In the genomic region with DNA sequence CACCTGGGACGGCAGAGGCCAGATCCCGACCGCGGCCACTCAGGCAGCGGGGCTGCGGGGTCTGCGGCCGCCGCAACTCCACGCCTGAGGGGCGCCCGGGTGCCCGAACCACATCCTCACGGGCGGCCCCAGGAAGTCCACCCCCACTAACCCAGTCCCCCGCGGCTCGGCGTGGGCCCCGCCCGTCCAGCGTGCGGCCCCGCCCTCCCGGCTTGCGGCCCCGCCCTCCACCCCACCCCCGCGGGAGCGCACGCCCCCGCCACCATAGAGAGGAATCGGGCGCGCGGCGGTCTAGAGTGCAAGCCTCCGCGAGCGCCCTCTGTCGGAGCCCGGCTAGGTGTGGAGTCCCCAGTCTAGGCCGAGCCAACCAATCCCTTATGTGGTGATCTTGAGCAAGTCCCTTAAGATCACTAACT, we compare ENCODE assay signal across 7 mouse cellular contexts. TPM values are rescaled to one million over a fixed set of nuclear protein-coding genes. Genes with fewer than 3 reads are reported as not detected.
DNase-seq lines count a peak whose midpoint lies in the region; ATAC-seq and TF ChIP-seq lines count a peak whose summit lies in the region.

A gene (minus strand): TSS at position 180 of the 416 bp plus-strand sequence.

- peak within 1 kb of the TSS; percentile 77 for H3K9ac ChIP-seq in embryonic facial prominence, embryonic 12.5 days
- peak within 1 kb of the TSS; percentile 69 for H3K9ac ChIP-seq in limb, embryonic 12.5 days (replicated peaks)
- H3K9ac ChIP-seq in midbrain, embryonic 15.5 days, result peak within 1 kb of the TSS; percentile 77

- peak; percentile 93 for ATAC-seq in embryonic facial prominence, embryonic 12.5 days (ENCODE audit: insufficient number of reproducible peaks, insufficient read depth, low FRiP score, low TSS enrichment)
- ATAC-seq in limb, embryonic 12.5 days (ENCODE audit: insufficient number of reproducible peaks, insufficient read depth, low FRiP score, low TSS enrichment, low read depth), result peak; percentile 93
- peak; percentile 97 for ATAC-seq in midbrain, embryonic 15.5 days (replicated peaks)

- peak within 1 kb of the TSS; percentile 83 for H3K4me3 ChIP-seq in embryonic facial prominence, embryonic 12.5 days
- peak within 1 kb of the TSS; percentile 83 for H3K4me3 ChIP-seq in kidney, adult 2 months (ENCODE audit: insufficient read depth, low read depth, low read length)
- H3K4me3 ChIP-seq in limb, embryonic 12.5 days (replicated peaks), result peak within 1 kb of the TSS; percentile 83
- peak within 1 kb of the TSS; percentile 86 for H3K4me3 ChIP-seq in midbrain, embryonic 15.5 days
- peak within 1 kb of the TSS; percentile 76 for H3K4me3 ChIP-seq in spleen, adult 2 months (ENCODE audit: extremely low read depth, insufficient read depth, insufficient read length)

- H3K36me3 ChIP-seq in embryonic facial prominence, embryonic 12.5 days, result no peaks in the 10 kb centered on the region
- H3K36me3 ChIP-seq in kidney, adult 2 months (ENCODE audit: control insufficient read depth, insufficient read depth, low read length), result no peaks in the 10 kb centered on the region
- no peaks in the 10 kb centered on the region for H3K36me3 ChIP-seq in limb, embryonic 12.5 days
- H3K36me3 ChIP-seq in midbrain, embryonic 15.5 days (replicated peaks), result no peaks in the 10 kb centered on the region
- no peaks in the 10 kb centered on the region for H3K36me3 ChIP-seq in spleen, adult 2 months (ENCODE audit: control insufficient read depth, insufficient read depth, low read length)

- peak; percentile 77 for TF ChIP-seq CTCF in kidney, adult 2 months (conservative IDR thresholded peaks at IDR 0.05; ENCODE audit: insufficient read depth, insufficient read length, low read depth, low read length)
- TF ChIP-seq CTCF in spleen, adult 2 months (IDR thresholded peaks at IDR 0.05; ENCODE audit: extremely low read depth, insufficient read depth, insufficient read length, insufficient replicate concordance), result peak; percentile 92

- peak; percentile 98 for DNase-seq in adrenal gland, postnatal 25 days
- peak; percentile 93 to 96 for DNase-seq in heart, adult 18-20 months
- DNase-seq in kidney, adult 2 months, result peak; percentile 96
- peak; percentile 83 to 92 for DNase-seq in spleen, adult 2 months (ENCODE audit: low read depth in 1 of 2, low spot score in 2 of 2)

- TF ChIP-seq POLR2A in kidney, adult 2 months (IDR thresholded peaks at IDR 0.05; ENCODE audit: low read depth, low read length), result no peak
- no peak for TF ChIP-seq POLR2A in spleen, adult 2 months (IDR thresholded peaks at IDR 0.05; ENCODE audit: low read depth, low read length)

- no peaks in the 10 kb centered on the region for H3K9me3 ChIP-seq in embryonic facial prominence, embryonic 12.5 days
- H3K9me3 ChIP-seq in limb, embryonic 12.5 days, result no peaks in the 10 kb centered on the region
- H3K9me3 ChIP-seq in midbrain, embryonic 15.5 days, result no peaks in the 10 kb centered on the region

- no peaks in the 10 kb centered on the region for H3K27me3 ChIP-seq in embryonic facial prominence, embryonic 12.5 days
- no peaks in the 10 kb centered on the region for H3K27me3 ChIP-seq in kidney, adult 2 months (replicated peaks; ENCODE audit: control insufficient read depth, insufficient read depth, low read length)
- H3K27me3 ChIP-seq in limb, embryonic 12.5 days, result no peaks in the 10 kb centered on the region
- no peaks in the 10 kb centered on the region for H3K27me3 ChIP-seq in midbrain, embryonic 15.5 days (replicated peaks)
- H3K27me3 ChIP-seq in spleen, adult 2 months (ENCODE audit: control insufficient read depth, insufficient read depth, low read length), result no peaks in the 10 kb centered on the region

- peak within 1 kb of the TSS; percentile 67 for H3K27ac ChIP-seq in embryonic facial prominence, embryonic 12.5 days
- H3K27ac ChIP-seq in kidney, adult 2 months (ENCODE audit: insufficient read depth, low read depth, low read length), result peak within 1 kb of the TSS; percentile 90
- peak within 1 kb of the TSS; percentile 17; the same call in 1 of the 2 replicates for H3K27ac ChIP-seq in limb, embryonic 12.5 days
- H3K27ac ChIP-seq in midbrain, embryonic 15.5 days, result 0 out of 2 replicates have a peak within 1 kb of the TSS, but pooled peaks have one; percentile 29
- peak within 1 kb of the TSS; percentile 74 for H3K27ac ChIP-seq in spleen, adult 2 months (ENCODE audit: insufficient read depth, low read length)

- H3K4me1 ChIP-seq in embryonic facial prominence, embryonic 12.5 days, result no peaks in the 10 kb centered on the region
- peaks cover 6% of the 10 kb centered on the region; the same call in 1 of the 2 replicates for H3K4me1 ChIP-seq in kidney, adult 2 months (ENCODE audit: control insufficient read depth, insufficient read depth, low read length)
- H3K4me1 ChIP-seq in limb, embryonic 12.5 days (replicated peaks), result 0 out of 2 replicates have a peak, but pooled peaks cover 8% of the 10 kb centered on the region
- H3K4me1 ChIP-seq in midbrain, embryonic 15.5 days, result peaks cover 8% of the 10 kb centered on the region; the same call in 1 of the 2 replicates
- peaks cover 5% of the 10 kb centered on the region for H3K4me1 ChIP-seq in spleen, adult 2 months (ENCODE audit: control insufficient read depth, insufficient read depth, insufficient read length)

- 1% methylated on average over 32 of the region's 43 CpGs for WGBS in embryonic facial prominence, embryonic 12.5 days
- WGBS in kidney, adult 2 months, result under 1% methylated on average over 43 of the region's 43 CpGs
- WGBS in limb, embryonic 12.5 days, result under 1% methylated on average over 31 of the region's 43 CpGs
- under 1% methylated on average over 40 of the region's 43 CpGs for WGBS in midbrain, embryonic 15.5 days
- WGBS in spleen, adult 2 months, result under 1% methylated on average over 42 of the region's 43 CpGs

- peak within 1 kb of the TSS; percentile 86 for H3K4me2 ChIP-seq in embryonic facial prominence, embryonic 12.5 days (replicated peaks)
- peak within 1 kb of the TSS; percentile 70 for H3K4me2 ChIP-seq in limb, embryonic 12.5 days
- H3K4me2 ChIP-seq in midbrain, embryonic 15.5 days, result peak within 1 kb of the TSS; percentile 89

RNA-seq across cellular contexts. Expression of the gene that starts here (rescaled TPM):
- 5.9 and 9.4 TPM in 2 replicates for total RNA-seq in adrenal gland, postnatal 25 days (2021)
- 12.7 and 12.8 TPM in 2 replicates for polyA plus RNA-seq in embryonic facial prominence, embryonic 12.5 days (2016; fragmentation: Nextera tagmentation; extraction: Ambion mirVana)
- 1 to 10 TPM; 3.5 to 3.6 TPM for total RNA-seq in heart, adult 18-20 months (2021)
- 15.3 and 19.4 TPM in 2 replicates for polyA plus RNA-seq in kidney, adult 2 months (2012; rRNA removed)
- polyA plus RNA-seq in limb, embryonic 12.5 days (2016; fragmentation: Nextera tagmentation; extraction: Ambion mirVana), result 18.8 and 19.5 TPM in 2 replicates
- polyA plus RNA-seq in midbrain, embryonic 15.5 days (2015; fragmentation: Nextera tagmentation; extraction: Ambion mirVana), result 4.1 and 4.6 TPM in 2 replicates
- polyA plus RNA-seq in spleen, adult 2 months (2012; rRNA removed), result 12.0 and 13.3 TPM in 2 replicates

Comparison
In these comparisons a context has a peak if more than half of its experiments do, and no peak if none do; other contexts are left out.
1. Peak in every context shown above with its lines: DNase-seq, ATAC-seq, H3K4me3 ChIP-seq and H3K27ac ChIP-seq.
2. H3K27ac ChIP-seq: peak in every context shown above with its lines; median percentile 90 in kidney, adult 2 months; 74 in spleen, adult 2 months; 67 in embryonic facial prominence, embryonic 12.5 days; 29 in midbrain, embryonic 15.5 days; 17 in limb, embryonic 12.5 days.